Mouse (Mus musculus) heart, adult 8-10 months (tissue): ENCODE results near the gene Kiss1r. TPM values are rescaled to one million over a fixed set of nuclear protein-coding genes. Genes with fewer than 3 reads are reported as not detected.
"Not testable (repeated sequence)": the region's sequence is repeated elsewhere in the genome, so short reads cannot be mapped to it uniquely, and the experiment has no call there.

ENCODE experiments used
- DNase-seq: peaks from one replicate; pipeline ENCODE4 v3.0.0; 2022; ENCODE audit warnings: low spot score
- total RNA-seq, 4 experiments: library from RNA; stranded (reverse); gene quantifications; 2 replicates each; pipeline ENCODE4 v1.2.4; 2022

The Kiss1r gene
- under 1 TPM; 0.28 to 0.62 (median 0.32) TPM for total RNA-seq

- peak; percentile 87 for DNase-seq
Measured at GRCm38 (mm10) chr10:79916808-79917531, at the start of gene Kiss1r. Gene Kiss1r, plus strand, starts transcription at chr10:79916971.

DNA sequence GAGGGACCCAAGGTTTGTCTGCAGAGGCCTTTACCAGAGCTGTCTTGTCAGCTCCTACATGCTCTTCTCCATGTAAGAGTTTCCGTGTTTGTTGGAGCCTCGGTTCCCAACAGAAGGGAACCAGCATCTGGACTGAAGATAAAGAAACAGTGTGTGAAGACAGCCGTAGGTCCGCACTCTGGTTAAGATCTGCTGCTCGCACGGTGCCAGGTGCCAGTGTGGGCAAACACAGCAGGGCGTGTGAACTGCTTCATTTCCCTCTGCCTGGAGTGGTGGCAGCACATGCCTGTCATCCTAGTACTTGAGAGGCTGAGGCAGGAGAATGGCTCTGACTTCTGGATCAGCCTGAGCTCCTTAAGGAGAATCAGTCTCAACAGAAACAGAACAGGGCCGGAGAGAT, 44.9 kb upstream of the Kiss1r start:
- DNase-seq, result no peak

DNA sequence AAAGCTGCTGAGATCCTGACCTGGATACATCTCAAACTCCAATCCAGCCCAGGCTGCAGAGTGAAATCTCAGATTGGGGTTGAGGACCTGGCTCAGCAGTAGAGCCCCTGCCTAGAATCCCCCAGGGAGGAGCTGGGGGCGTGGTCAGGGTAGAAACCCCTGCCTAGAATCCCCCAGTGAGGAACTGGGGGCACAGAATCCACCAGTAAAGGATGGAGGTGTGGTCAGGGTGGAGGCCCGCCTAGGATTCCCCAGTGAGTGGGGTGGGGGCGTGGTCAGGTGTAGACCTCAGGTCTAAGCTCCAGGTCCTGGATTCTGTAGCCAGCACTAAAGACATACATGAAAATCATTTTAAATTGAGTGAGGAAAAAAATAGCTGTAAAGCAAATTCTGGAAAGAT, 43.9 kb upstream of the Kiss1r start:
- DNase-seq, result no peak

GRCm38 (mm10) chr10:79873313-79873712, 43.5 kb upstream of the Kiss1r start:
- DNase-seq, result no peak

- no peak for DNase-seq
Measured at GRCm38 (mm10) chr10:79873715-79874289, 43.0 kb upstream of the Kiss1r start.

DNA sequence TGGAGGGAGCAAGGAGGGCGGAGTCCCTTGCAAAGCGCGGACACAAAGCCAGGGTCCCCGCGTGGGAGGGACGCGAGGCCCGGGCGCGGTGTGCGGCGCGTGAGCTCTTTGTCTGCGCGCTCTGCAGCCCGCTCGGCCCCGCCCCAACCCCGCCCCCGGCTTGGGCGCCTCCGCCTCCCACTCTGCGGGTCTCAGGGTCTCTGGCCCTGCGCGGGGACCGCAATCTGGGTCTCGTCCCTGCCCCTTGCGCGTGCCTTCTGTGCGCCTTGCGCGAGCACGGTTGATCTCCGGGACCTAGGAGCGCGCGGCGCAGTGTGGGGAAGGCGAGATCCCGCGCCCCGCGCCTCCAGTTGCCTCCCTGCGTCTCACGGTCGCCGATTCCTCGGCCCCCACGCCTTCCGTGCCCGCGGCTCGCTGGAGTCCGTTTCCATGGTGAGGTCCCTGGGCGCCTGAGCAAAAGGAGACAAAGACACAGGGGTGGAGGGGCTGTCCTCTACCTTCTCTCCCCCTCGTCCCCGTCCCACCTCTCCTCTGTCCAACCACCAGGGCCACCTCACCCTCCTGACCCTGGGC, 42.4 kb upstream of the Kiss1r start, which contains the start of the genes Prtn3 and Plppr3:
Prtn3 (plus strand) TSS at position 187 of the 573 bp plus-strand sequence.
Plppr3 (minus strand) TSS at position 345 of the 573 bp plus-strand sequence.
- no peak for DNase-seq

GRCm38 (mm10) chr10:79877174-79877573, 39.6 kb upstream of the Kiss1r start:
- DNase-seq, result no peak

DNA sequence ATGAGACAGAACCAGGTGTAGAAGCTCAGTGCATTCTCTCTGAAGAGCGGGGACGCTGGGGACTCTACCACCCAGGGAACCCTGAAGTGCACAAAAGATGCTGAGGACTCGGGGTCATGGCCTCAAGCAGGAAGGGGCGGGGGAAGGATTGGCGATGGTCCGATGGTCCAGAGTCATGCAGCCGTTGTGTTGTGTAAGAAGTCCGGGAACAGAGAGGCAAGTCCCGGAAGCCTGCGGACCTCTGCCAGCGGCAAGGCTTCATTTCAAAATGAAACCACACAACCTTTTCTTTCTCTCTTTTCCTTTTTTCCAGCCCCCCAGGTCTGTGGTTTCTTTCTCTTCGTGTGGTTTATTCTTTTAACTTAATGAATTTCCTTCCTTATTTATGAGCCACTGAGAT, 39.0 kb upstream of the Kiss1r start:
- no peak for DNase-seq

GRCm38 (mm10) chr10:79879527-79879926, 37.2 kb upstream of the Kiss1r start:
- DNase-seq, result no peak

- DNase-seq, result no peak
Measured at GRCm38 (mm10) chr10:79880721-79881120, 36.0 kb upstream of the Kiss1r start.

- DNase-seq, result no peak
Measured at GRCm38 (mm10) chr10:79881981-79882380, 34.8 kb upstream of the Kiss1r start.

DNA sequence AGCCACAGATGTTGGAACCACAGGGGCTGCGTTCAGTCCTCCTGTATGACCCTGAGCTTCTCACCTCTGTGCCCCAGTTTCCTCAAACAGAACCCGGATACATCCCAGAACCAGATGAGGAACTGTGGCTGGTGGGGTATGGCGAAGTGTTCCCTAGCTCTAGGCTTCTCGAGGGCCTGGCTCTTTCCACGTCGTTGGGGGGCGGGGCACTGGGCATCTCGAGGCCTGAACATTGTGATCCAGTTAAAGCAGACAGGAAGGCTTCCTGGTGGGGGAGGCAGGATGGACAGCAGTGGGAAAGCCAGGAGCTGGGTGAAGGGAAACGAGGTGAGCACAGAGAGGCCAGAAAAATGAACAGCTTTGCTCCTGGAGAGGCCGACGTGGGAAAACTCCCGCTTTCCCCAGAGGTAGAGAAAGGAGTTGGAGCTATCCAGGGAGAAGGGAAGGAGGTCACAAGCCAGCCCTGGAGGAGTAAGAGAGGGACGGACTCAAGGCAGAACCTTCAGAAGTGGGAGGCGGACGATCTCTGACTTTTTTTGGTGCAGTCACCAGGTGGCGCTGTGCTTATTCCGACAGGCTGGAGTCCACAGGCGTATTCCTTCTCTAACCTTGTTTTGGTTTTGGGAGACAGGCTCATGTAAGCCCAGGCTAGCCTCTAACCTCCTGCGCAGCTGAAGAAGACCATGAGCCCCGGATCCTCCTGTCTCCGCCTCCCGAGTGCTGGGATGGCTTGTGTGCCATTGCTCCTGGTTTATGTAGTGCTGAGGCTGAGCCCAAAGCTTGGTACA, 33.3 kb upstream of the Kiss1r start:
- peak; percentile 79 for DNase-seq

GRCm38 (mm10) chr10:79884446-79884845, 32.3 kb upstream of the Kiss1r start:
- peak; percentile 60 for DNase-seq

DNA sequence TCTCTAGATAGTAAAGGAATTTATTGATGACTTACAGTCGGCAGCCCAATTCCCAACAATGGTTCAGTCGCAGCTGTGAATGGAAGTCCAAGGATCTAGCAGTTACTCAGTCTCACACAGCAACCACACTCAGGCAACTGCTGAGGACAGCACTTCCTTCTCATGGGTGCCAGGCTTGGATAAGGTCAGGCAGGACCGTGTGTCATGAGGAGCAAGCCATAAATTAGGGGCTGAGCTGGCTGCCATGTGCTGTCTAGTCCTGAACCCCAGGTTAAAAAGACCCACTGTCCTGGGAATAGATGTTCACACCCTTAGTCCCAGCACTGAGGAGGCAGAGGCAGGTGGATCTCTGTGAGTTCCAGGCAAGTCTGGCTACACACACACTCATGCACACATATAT, 31.8 kb upstream of the Kiss1r start:
- DNase-seq, result not testable (repeated sequence)

DNA sequence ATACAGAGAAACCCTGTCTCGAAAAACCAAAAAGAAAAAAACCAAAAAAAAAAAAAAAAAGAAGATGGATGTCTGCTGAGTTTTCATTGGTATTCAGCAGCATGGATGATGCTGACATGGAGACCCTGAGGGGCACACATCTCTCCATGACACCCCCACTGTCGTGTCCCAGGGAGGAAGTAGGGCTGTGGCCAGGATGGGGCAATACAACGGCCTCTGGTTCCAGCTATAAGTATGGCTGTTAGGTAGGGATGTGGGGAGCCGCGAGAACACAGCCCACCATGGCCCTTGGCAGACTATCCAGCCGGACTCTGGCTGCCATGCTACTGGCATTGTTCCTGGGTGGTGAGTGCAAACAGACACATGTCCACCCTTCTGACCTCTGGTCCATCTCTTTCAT, 30.7 kb upstream of the Kiss1r start, which contains the start of gene Elane:
Elane (plus strand) TSS at position 194 of the 400 bp plus-strand sequence.
- DNase-seq, result no peak

DNA sequence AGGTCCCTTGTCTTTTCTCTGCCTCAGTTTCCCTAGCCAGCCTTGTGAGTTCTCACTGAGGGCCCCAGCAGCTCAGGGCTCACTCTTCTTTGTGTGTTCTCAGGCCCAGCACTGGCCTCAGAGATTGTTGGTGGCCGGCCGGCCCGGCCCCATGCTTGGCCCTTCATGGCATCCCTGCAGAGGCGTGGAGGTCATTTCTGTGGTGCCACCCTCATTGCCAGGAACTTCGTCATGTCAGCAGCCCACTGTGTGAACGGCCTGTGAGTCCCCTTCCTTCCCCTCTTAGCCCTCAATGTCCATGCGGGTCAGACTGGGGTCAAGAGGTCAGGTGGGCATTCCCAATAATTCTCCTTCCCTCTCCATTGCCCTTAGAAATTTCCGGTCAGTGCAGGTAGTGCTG, 30.2 kb upstream of the Kiss1r start:
- no peak for DNase-seq

GRCm38 (mm10) chr10:79889386-79889785, 27.4 kb upstream of the Kiss1r start:
- no peak for DNase-seq

GRCm38 (mm10) chr10:79890670-79891069, 26.1 kb upstream of the Kiss1r start, which contains the start of gene Cfd:
Gene Cfd, plus strand, starts transcription at chr10:79890853.
- DNase-seq, result no peak

DNA sequence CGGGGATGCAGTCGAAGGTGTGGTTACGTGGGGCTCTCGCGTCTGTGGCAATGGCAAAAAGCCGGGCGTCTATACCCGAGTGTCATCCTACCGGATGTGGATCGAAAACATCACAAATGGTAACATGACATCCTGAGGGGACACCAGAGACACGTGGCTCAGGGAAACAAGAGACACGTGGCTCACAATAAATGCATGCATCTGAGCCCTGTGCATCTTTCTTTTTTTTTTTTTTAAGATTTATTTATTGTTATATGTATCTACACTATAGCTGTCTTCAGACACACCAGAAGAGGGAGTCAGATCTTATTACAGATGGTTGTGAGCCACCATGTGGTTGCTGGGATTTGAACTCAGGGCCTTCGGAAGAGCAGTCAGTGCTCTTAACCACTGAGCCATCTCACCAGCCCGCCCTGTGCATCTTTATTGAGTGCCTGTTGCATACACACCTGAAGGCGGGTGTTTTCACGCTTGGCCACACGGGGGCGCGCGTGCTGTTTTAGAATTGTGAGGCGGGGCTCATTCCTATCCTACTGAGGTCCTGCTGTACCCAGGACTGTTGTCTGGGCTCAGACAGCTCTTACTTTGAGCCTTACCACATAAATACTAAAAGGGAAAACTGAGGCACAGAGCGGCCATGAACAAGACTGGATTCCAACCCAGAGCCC, 24.2 kb upstream of the Kiss1r start:
- DNase-seq, result peak; percentile 57

DNA sequence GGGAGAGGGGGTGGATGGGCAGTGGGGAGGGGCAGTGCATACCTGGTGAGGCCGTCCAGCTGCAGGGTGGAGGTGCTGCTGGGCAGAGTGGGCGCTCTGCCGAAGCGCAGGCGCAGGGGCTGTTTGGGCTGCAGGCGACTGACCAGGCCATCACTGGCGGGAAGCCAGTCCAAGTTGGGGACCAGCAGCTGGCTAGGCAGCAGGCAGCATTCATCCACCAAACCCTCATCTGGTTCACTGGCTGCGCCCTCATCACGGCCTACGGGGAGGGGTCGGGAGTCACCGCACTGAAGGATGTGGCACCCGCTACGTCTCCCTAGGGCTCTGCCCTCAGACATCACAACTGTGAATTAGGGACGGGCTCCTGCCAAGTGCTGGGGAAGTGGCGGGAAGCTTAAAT, 20.5 kb upstream of the Kiss1r start:
- no peak for DNase-seq

GRCm38 (mm10) chr10:79896814-79897213, 20.0 kb upstream of the Kiss1r start:
- no peak for DNase-seq
